Mouse (Mus musculus) heart, embryonic 15.5 days (tissue): ENCODE data around the gene Olfm4. TPM values are rescaled to one million over a fixed set of nuclear protein-coding genes. Genes with fewer than 3 reads are reported as not detected.

Experiments used
- ATAC-seq: fragments of 200-750 bp; cut with Nextera tagmentation; replicated peaks from 2 replicates; pipeline ENCODE4 v1.8.0; 2017; ENCODE audit warnings: low read depth, moderate TSS enrichment; ENCODE audit not compliant: insufficient number of reproducible peaks, insufficient read depth, low FRiP score
- H3K27ac ChIP-seq: fragments of 300-500 bp; sonication (generic); 2 replicates; pipeline ENCODE4 v1.5.1; 2015; ENCODE audit warnings: mild to moderate bottlenecking, inconsistent platforms
- H3K27me3 ChIP-seq: fragments of 300-500 bp; sonication (generic); 2 replicates; pipeline ENCODE4 v1.6.1; 2015; ENCODE audit warnings: inconsistent platforms
- H3K36me3 ChIP-seq: fragments of 300-500 bp; sonication (generic); 2 replicates; pipeline ENCODE4 v1.6.1; 2015; ENCODE audit warnings: mild to moderate bottlenecking, inconsistent platforms
- H3K4me1 ChIP-seq: fragments of 300-500 bp; sonication (generic); replicated peaks from 2 replicates; pipeline ENCODE4 v1.6.1; 2015; ENCODE audit warnings: inconsistent platforms
- H3K4me2 ChIP-seq: fragments of 300-500 bp; sonication (generic); 2 replicates; pipeline ENCODE4 v1.6.1; 2015; ENCODE audit warnings: inconsistent platforms, mild to moderate bottlenecking, moderate library complexity
- H3K4me3 ChIP-seq: fragments of 300-500 bp; sonication (generic); 2 replicates; pipeline ENCODE4 v1.5.1; 2015; ENCODE audit warnings: mild to moderate bottlenecking, inconsistent platforms
- H3K9ac ChIP-seq: fragments of 300-500 bp; sonication (generic); 2 replicates; pipeline ENCODE4 v1.6.1; 2015; ENCODE audit warnings: mild to moderate bottlenecking, inconsistent platforms
- H3K9me3 ChIP-seq: fragments of 300-500 bp; sonication (generic); replicated peaks from 2 replicates; pipeline ENCODE4 v1.6.1; 2016; ENCODE audit warnings: inconsistent platforms
- WGBS: fragments of 180-500 bp; shearing (Covaris S2); methylation state at CpG from one replicate; pipeline ENCODE4 v1.1.7; 2015; ENCODE audit warnings: mixed read lengths; 5-methylcytosine and 5-hydroxymethylcytosine counted together
- polyA plus RNA-seq: library from polyadenylated mRNA; unstranded; fragments of >200 nt; fragmentation: Nextera tagmentation; extraction: Ambion mirVana; gene quantifications from 2 replicates; pipeline ENCODE4 v1.2.1, GENCODE M21; 2015

Gene Olfm4
- polyA plus RNA-seq, 1 experiment from 2014 or later: 0.58 TPM

- Histone ChIP-seq H3K4me3 (no peak overlapping the region), H3K27me3 (no peaks in the 10 kb centered on the region), H3K4me1 (no peaks in the 10 kb centered on the region), H3K36me3 (no peaks in the 10 kb centered on the region), H3K27ac (no peak overlapping the region), H3K9me3 (no peaks in the 10 kb centered on the region), H3K4me2 (no peak overlapping the region), H3K9ac (no peak overlapping the region)
- no peak for ATAC-seq
- WGBS: 73% methylated on average over 7 of the region's 7 CpGs
Measured at GRCm38 (mm10) chr14:79985137-79985670, 1.3 kb downstream of the Olfm4 start.

GRCm38 (mm10) chr14:79985696-79986095 lies 1.8 kb downstream of the Olfm4 start:
- Histone ChIP-seq H3K4me2 (no peak overlapping the region), H3K9me3 (no peaks in the 10 kb centered on the region), H3K27me3 (no peaks in the 10 kb centered on the region), H3K27ac (no peak overlapping the region), H3K4me1 (no peaks in the 10 kb centered on the region), H3K36me3 (no peaks in the 10 kb centered on the region), H3K4me3 (no peak overlapping the region), H3K9ac (no peak overlapping the region)
- 66% methylated on average over 2 of the region's 2 CpGs for whole genome bisulfite sequencing
- ATAC-seq: no peak

DNA sequence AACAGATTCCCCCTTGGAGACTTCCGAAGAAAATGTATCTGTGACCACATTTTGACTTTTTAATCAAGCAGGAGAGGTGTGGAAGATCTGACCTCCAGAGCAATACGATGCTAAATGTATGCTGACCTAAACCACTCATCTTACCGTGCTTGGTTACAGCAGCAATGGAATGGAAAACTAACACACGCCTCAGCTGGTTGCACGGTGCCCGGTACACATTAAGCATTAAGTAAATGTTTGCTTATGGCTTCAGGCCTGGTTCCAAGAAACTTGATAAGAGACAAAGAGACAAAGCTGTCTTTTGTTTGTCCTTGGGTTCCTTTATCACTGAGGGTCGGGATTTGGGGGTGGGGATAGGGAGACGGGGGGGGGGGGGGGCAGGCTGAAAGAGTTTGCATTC lies 3.0 kb downstream of the Olfm4 start:
- no peak overlapping the region for H3K4me2 ChIP-seq
- no peaks in the 10 kb centered on the region for H3K4me1 ChIP-seq
- no peaks in the 10 kb centered on the region for H3K27me3 ChIP-seq
- H3K9ac ChIP-seq: no peak overlapping the region
- H3K9me3 ChIP-seq: no peaks in the 10 kb centered on the region
- H3K4me3 ChIP-seq: no peak overlapping the region
- H3K36me3 ChIP-seq: no peaks in the 10 kb centered on the region
- no peak for ATAC-seq
- H3K27ac ChIP-seq: no peak overlapping the region
- WGBS: 54% methylated on average over 8 of the region's 8 CpGs

GRCm38 (mm10) chr14:79989785-79990184 lies 5.9 kb downstream of the Olfm4 start:
- Histone ChIP-seq H3K27ac (no peak overlapping the region), H3K9me3 (no peaks in the 10 kb centered on the region), H3K36me3 (no peaks in the 10 kb centered on the region), H3K4me2 (no peak overlapping the region), H3K4me3 (no peak overlapping the region), H3K4me1 (no peaks in the 10 kb centered on the region), H3K9ac (no peak overlapping the region), H3K27me3 (no peaks in the 10 kb centered on the region)
- 61% methylated on average over 4 of the region's 4 CpGs for WGBS
- no peak for ATAC-seq

DNA sequence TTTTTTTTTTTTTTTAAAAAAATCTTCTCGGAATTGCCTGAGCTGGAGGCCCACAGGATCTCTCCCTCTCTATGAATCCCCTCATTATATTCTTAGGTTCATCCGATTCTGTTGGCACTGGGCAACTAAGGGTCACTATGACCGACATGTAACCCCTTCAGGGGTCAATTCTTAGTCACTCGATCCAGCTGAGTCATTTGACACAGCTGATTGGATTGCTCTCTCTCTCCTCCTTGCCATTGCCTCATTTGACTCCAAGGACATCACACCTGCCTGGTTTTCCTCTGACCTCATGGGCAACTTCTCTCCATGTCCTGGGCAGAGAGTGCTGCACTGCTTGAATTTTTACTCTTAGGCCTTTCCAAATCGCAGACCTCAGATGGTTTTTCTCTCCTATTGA lies 6.7 kb downstream of the Olfm4 start:
- H3K36me3 ChIP-seq: no peaks in the 10 kb centered on the region
- WGBS: 57% methylated on average over 5 of the region's 5 CpGs
- H3K27me3 ChIP-seq: no peaks in the 10 kb centered on the region
- no peak for ATAC-seq
- H3K4me3 ChIP-seq: no peak overlapping the region
- no peak overlapping the region for H3K27ac ChIP-seq
- H3K4me1 ChIP-seq: no peaks in the 10 kb centered on the region
- no peaks in the 10 kb centered on the region for H3K9me3 ChIP-seq
- H3K9ac ChIP-seq: no peak overlapping the region
- no peak overlapping the region for H3K4me2 ChIP-seq

DNA sequence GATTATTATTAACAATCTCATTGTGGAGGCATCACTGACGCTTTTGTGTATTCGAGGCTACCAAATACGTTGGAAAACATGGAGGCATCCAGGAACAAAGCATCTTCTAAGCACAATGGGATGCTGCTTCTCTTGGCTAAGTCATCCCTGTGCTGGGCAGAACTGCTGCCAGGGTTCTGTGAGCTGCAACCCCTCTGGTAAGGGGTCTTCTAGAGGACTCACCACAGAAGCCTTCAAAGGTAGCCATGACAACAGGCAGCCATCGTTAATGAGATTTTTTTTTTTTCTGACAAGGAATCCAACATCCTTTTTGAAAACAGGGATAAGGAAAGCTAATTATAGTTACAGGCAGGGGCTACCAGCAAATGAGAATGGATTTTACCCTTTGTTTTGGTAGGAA lies 13.7 kb downstream of the Olfm4 start:
- ATAC-seq: no peak
- Histone ChIP-seq H3K27me3 (no peaks in the 10 kb centered on the region), H3K4me2 (no peak overlapping the region), H3K4me1 (no peaks in the 10 kb centered on the region), H3K4me3 (no peak overlapping the region), H3K9me3 (no peaks in the 10 kb centered on the region), H3K9ac (no peak overlapping the region), H3K27ac (no peak overlapping the region), H3K36me3 (no peaks in the 10 kb centered on the region)
- WGBS: 78% methylated on average over 4 of the region's 4 CpGs

GRCm38 (mm10) chr14:80000110-80000531 lies 16.2 kb downstream of the Olfm4 start:
- no peak for ATAC-seq
- WGBS: 61% methylated on average over 8 of the region's 8 CpGs
- no peaks in the 10 kb centered on the region for H3K9me3 ChIP-seq
- no peaks in the 10 kb centered on the region for H3K36me3 ChIP-seq
- H3K4me1 ChIP-seq: no peaks in the 10 kb centered on the region
- H3K4me3 ChIP-seq: no peak overlapping the region
- H3K9ac ChIP-seq: no peak overlapping the region
- no peak overlapping the region for H3K27ac ChIP-seq
- H3K27me3 ChIP-seq: no peaks in the 10 kb centered on the region
- no peak overlapping the region for H3K4me2 ChIP-seq

DNA sequence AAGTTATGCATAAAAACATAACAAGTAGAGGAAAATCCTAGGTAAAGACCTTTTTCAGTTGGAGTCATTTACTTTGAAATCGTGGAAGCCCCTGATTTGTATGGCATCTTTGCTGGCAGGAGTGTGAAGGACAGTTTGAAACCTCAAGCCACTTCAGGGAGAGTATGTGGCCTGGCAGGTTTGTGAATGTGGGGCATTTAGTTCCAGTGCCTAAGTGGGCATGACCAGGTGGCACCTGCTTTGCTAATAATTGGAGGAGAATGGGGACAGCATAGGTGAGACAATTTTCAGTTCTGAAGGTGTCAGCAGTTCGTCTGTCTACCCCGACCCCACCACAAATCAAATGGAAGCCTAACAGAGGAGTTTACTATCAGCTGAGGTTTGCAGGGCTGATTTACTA lies 23.8 kb downstream of the Olfm4 start:
- H3K9ac ChIP-seq: no peak overlapping the region
- no peak overlapping the region for H3K4me3 ChIP-seq
- no peaks in the 10 kb centered on the region for H3K36me3 ChIP-seq
- no peak overlapping the region for H3K27ac ChIP-seq
- no peaks in the 10 kb centered on the region for H3K27me3 ChIP-seq
- H3K4me1 ChIP-seq: no peaks in the 10 kb centered on the region
- no peaks in the 10 kb centered on the region for H3K9me3 ChIP-seq
- WGBS: 68% methylated on average over 3 of the region's 3 CpGs
- no peak overlapping the region for H3K4me2 ChIP-seq
- ATAC-seq: no peak

DNA sequence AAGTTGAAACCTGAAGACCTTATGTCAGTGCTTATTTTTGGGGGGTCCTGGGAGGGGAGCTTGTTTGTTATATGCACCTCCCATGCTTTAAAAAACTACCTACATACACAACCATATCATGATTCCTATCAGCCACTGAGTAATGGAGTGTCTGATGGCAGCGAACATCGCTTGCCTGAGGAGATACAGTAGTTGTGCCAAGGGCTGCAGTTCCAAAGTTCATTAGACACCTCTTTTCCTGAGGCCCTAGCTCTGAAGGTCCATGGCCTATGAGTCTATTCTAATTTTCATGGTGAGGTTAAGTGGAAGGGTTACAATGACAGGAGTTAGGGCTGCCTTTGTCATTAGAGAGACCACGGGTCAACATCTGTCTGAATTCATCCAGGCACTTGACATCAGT lies 26.5 kb downstream of the Olfm4 start:
- no peaks in the 10 kb centered on the region for H3K4me1 ChIP-seq
- H3K4me3 ChIP-seq: no peak overlapping the region
- 83% methylated on average over 3 of the region's 3 CpGs for WGBS
- no peak overlapping the region for H3K9ac ChIP-seq
- no peaks in the 10 kb centered on the region for H3K9me3 ChIP-seq
- ATAC-seq: no peak
- no peaks in the 10 kb centered on the region for H3K27me3 ChIP-seq
- H3K27ac ChIP-seq: no peak overlapping the region
- no peak overlapping the region for H3K4me2 ChIP-seq
- H3K36me3 ChIP-seq: no peaks in the 10 kb centered on the region

DNA sequence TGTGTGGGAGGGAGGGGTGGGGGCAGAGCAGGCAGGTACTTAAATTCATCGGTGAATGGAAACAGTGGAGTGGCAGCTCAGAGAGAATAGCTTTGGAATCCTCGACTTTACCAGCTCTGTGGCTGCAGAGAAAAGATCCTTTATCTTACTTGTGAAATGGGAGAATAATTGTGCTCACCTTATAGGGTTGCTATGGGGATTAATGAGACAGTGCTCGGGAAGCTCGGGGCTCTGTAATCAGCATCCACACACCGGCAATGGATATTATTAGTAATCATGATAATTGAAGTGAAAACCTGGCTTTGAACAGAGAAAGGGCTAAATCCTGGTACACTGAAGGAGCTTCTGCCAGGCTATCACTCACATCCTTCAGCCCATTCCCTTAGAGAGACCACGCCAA lies 31.1 kb downstream of the Olfm4 start:
- H3K27ac ChIP-seq: no peak overlapping the region
- 54% methylated on average over 6 of the region's 6 CpGs for WGBS
- H3K4me3 ChIP-seq: no peak overlapping the region
- H3K4me2 ChIP-seq: no peak overlapping the region
- H3K9me3 ChIP-seq: no peaks in the 10 kb centered on the region
- no peak for ATAC-seq
- no peaks in the 10 kb centered on the region for H3K27me3 ChIP-seq
- no peaks in the 10 kb centered on the region for H3K36me3 ChIP-seq
- H3K4me1 ChIP-seq: 0 out of 2 replicates have a peak, but pooled peaks cover 4% of the 10 kb centered on the region
- H3K9ac ChIP-seq: no peak overlapping the region

GRCm38 (mm10) chr14:80016112-80016511 lies 32.2 kb downstream of the Olfm4 start:
- Histone ChIP-seq H3K4me1 (0 out of 2 replicates have a peak, but pooled peaks cover 4% of the 10 kb centered on the region), H3K27ac (no peak overlapping the region), H3K4me2 (no peak overlapping the region), H3K9ac (no peak overlapping the region), H3K4me3 (no peak overlapping the region), H3K9me3 (no peaks in the 10 kb centered on the region), H3K36me3 (no peaks in the 10 kb centered on the region), H3K27me3 (no peaks in the 10 kb centered on the region)
- ATAC-seq: no peak

DNA sequence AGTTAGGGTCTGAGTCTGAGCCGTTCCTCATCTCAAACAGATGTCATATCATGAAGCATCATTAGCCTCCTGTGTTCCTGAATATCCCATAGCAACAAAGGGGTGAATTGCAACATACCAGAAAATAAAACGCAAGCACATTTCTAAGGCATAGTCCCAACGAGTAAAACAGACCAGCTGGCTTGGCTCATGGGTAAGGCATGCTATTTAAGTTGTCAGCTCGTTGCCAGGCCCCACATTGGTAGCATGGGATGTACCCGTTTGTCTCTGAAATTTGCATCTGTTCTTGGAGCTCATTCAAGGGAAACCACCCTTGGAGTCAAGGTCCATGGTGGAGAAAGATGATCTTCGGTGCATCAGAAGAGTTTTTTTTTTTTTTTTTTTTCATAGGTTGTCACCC lies 42.2 kb downstream of the Olfm4 start:
- no peak overlapping the region for H3K9ac ChIP-seq
- no peaks in the 10 kb centered on the region for H3K4me1 ChIP-seq
- WGBS: 65% methylated on average over 6 of the region's 6 CpGs
- H3K36me3 ChIP-seq: no peaks in the 10 kb centered on the region
- H3K4me3 ChIP-seq: no peak overlapping the region
- H3K27me3 ChIP-seq: no peaks in the 10 kb centered on the region
- no peaks in the 10 kb centered on the region for H3K9me3 ChIP-seq
- ATAC-seq: no peak
- no peak overlapping the region for H3K27ac ChIP-seq
- H3K4me2 ChIP-seq: no peak overlapping the region
